Mouse (Mus musculus): ENCODE data around the gene Exo1. TPM values are rescaled to one million over a fixed set of nuclear protein-coding genes. Genes with fewer than 3 reads are reported as not detected.

Exo1 gene
- 61.2 and 87.0 TPM in 2 replicates for polyA plus RNA-seq (2016; fragmentation: Nextera tagmentation; extraction: Ambion mirVana)

DNA sequence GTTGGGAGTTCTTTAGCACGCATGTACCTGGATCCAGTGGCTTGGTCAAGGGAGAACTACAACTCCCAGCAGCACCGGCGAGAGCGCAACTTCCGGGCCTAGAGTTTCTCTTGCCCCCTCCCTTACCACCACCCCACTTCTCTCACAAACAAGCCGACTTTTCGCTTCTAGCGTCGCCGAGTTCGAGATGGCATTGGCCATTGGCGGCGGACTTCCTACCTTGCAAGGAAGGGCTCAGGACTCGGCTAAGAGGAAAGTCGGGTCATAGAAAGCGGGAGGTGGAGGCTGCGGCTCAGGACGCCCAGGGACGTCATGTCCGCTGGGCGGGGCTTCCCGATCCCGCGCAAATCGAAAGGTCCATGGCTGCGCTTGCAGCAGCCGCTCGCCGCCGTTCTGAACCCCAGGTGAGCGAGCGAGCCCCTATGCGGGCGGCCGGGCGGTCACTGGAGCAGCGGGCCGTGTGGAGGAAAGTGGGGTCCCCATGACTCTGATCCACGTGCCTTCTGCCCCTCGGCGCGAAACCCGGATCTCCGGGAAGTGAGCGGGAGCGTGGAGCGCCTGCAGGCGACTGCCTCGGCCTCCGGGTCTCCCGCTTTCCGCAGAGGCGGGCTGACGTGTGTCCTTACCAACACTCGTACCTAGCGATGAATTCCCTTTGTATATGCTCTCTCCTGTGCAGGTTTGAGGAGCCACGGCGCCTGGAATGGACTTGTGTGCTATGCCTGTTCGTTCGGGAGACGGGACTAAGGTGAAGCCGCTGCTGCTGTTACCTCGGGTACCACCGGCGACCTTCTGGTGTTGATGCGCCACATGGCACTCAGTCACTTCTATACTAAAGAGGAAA lies at the start of gene Exo1:
Gene Exo1 (plus strand): TSS at position 129 of the 844 bp plus-strand sequence.
- Histone ChIP-seq H3K27ac (peak within 1 kb of the TSS; percentile 98), H3K4me3 (peak within 1 kb of the TSS; percentile 96), H3K4me1 (peaks cover 11% of the 10 kb centered on the region), H3K27me3 (ENCODE audit: insufficient read depth, poor library complexity, severe bottlenecking) (no peaks in the 10 kb centered on the region), H3K36me3 (peaks cover 29% of the 10 kb centered on the region), H3K9me3 (no peaks in the 10 kb centered on the region)
- WGBS, result under 1% methylated on average over 66 of the region's 66 CpGs
- peak; percentile 93 for DNase-seq (ENCODE audit: low spot score)

DNA sequence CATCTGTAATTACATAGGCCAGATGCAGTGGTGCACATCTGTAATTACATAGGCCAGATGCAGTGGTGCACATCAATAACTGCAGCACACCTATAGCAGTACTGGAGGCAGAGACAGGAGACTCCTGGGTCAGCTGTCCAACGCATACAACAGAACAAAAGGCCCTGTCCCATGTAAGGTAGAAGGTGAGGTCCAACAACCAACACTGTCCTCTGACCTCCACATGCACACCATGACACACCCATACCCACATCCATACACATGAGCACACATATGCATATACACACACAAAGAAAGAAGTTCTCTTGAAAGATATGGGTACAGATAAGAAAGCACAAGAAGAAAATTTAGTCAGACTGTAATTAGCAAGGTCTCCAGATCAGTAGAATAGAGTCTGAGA lies 24.9 kb upstream of the Exo1 start:
- WGBS, result 80% methylated on average over 1 of the region's 1 CpGs
- no peak for DNase-seq (ENCODE audit: low spot score)
- H3K36me3 ChIP-seq, result no peaks in the 10 kb centered on the region
- H3K27ac ChIP-seq, result no peak overlapping the region
- H3K4me1 ChIP-seq, result no peaks in the 10 kb centered on the region
- H3K27me3 ChIP-seq (ENCODE audit: insufficient read depth, poor library complexity, severe bottlenecking), result no peaks in the 10 kb centered on the region
- no peak overlapping the region for H3K4me3 ChIP-seq
- no peaks in the 10 kb centered on the region for H3K9me3 ChIP-seq

GRCm38 (mm10) chr1:175867050-175867449 lies 13.3 kb upstream of the Exo1 start:
- H3K27ac ChIP-seq, result no peak overlapping the region
- no peaks in the 10 kb centered on the region for H3K27me3 ChIP-seq (ENCODE audit: insufficient read depth, poor library complexity, severe bottlenecking)
- 52% methylated on average over 1 of the region's 1 CpGs for WGBS
- no peaks in the 10 kb centered on the region for H3K9me3 ChIP-seq
- H3K4me1 ChIP-seq, result no peaks in the 10 kb centered on the region
- no peak for DNase-seq (ENCODE audit: low spot score)
- no peak overlapping the region for H3K4me3 ChIP-seq
- H3K36me3 ChIP-seq, result no peaks in the 10 kb centered on the region

DNA sequence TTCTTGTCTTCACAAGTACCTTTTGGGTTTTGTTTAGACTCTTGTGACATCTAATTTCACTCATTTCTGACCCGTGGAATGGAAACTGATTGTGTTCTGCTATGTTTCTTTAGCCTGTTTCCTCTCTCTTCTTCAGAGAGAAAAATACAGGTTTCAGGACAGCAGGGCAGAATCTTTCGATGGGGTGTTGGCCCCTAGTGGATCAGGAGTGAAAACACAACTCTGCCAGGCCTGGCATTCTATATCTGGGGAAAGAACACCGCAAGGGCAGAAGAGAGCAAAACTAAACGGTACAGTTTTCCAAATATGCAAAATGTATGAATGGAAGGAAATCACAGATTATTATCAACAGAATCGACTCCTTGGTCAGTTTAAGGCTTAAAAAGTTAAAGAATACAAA lies 12.8 kb upstream of the Exo1 start:
- Histone ChIP-seq H3K9me3 (no peaks in the 10 kb centered on the region), H3K27me3 (ENCODE audit: insufficient read depth, poor library complexity, severe bottlenecking) (no peaks in the 10 kb centered on the region), H3K36me3 (no peaks in the 10 kb centered on the region), H3K4me1 (no peaks in the 10 kb centered on the region), H3K27ac (no peak overlapping the region), H3K4me3 (no peak overlapping the region)
- WGBS, result 25% methylated on average over 5 of the region's 5 CpGs
- DNase-seq (ENCODE audit: low spot score), result no peak

DNA sequence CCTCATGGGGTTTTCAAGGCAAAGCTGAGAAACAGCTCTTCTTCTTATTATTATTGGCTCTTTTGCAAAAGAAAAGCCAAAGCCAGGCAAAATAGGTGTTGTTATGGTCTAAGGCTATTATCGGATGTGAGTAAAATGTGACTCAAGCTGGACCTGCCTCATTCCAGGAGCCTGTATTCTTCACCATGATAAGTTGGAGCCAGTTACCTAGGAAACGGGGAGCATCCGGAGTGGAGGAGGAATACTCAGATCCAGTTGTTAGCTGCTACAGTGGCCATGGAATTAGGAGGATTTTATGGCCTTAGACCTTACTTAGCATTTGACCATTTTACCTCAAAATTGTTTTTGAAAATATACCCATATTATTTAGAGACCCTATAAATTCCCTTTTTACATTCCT lies 9.7 kb upstream of the Exo1 start:
- Histone ChIP-seq H3K9me3 (no peaks in the 10 kb centered on the region), H3K4me1 (no peaks in the 10 kb centered on the region), H3K36me3 (no peaks in the 10 kb centered on the region), H3K4me3 (no peak overlapping the region), H3K27me3 (ENCODE audit: insufficient read depth, poor library complexity, severe bottlenecking) (no peaks in the 10 kb centered on the region), H3K27ac (no peak overlapping the region)
- no peak for DNase-seq (ENCODE audit: low spot score)
- WGBS, result 79% methylated on average over 3 of the region's 3 CpGs

DNA sequence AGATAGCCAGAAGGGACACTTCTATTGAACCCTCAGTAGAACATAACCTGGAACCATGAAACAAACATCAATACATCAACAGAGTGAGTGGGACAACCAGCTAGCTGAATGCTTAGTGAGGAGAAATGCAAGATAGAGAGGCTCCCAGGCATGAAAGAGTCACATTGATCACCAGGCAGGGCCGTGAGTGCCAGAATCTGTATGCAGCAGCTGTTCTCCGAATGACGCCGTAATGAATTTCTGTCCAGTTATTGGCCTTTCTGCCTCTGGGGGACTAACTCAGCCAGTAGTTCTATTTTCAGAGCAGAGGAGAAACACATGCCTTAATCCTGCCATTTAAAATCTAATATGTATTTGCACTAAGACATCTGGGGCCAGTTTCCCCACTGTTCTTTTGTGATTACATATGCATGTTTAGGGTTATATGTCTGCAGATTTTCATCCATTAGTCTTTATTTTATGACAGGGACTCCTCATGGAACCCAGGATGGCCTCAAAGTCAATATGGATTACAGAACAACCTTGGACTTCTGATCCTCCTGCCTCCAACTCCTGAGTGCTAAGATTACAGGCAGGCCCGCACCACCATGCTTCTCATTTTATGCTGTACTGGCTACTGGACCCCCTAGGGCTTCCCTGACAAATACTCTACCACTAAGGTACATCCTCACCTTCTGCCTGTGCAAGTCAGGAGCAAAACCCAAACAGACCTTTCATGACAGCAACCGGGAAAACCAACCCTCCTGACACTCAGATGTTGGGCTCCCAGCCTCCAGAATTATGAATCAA lies 8.2 kb upstream of the Exo1 start:
- Histone ChIP-seq H3K27me3 (ENCODE audit: insufficient read depth, poor library complexity, severe bottlenecking) (no peaks in the 10 kb centered on the region), H3K4me1 (no peaks in the 10 kb centered on the region), H3K9me3 (no peaks in the 10 kb centered on the region), H3K36me3 (no peaks in the 10 kb centered on the region), H3K4me3 (no peak overlapping the region), H3K27ac (no peak overlapping the region)
- WGBS, result 81% methylated on average over 6 of the region's 6 CpGs
- no peak for DNase-seq (ENCODE audit: low spot score)

DNA sequence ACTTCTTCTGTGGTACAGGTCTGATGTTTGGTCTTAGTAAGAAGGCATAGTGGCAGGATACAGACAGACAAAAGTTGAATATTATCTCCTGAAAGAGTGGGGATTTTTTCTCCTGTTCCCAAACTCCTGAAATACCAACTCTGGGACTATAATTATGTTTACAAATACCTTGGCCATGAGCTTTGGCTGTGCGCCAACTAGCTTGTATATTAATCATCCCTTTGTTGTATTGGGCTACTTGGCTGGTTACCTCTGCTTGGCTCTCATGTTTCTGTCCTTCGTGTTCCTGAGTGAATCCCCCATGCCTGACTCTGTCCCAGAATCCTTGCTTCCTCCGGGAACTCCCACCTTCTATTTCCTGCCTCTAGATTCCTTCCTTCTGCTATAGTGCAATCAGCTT lies 3.0 kb downstream of the Exo1 start:
- no peak overlapping the region for H3K27ac ChIP-seq
- H3K9me3 ChIP-seq, result no peaks in the 10 kb centered on the region
- H3K27me3 ChIP-seq (ENCODE audit: insufficient read depth, poor library complexity, severe bottlenecking), result no peaks in the 10 kb centered on the region
- no peak overlapping the region for H3K4me3 ChIP-seq
- WGBS, result 96% methylated on average over 3 of the region's 3 CpGs
- no peak for DNase-seq (ENCODE audit: low spot score)
- peaks cover 11% of the 10 kb centered on the region for H3K4me1 ChIP-seq
- peaks cover 50% of the 10 kb centered on the region for H3K36me3 ChIP-seq

DNA sequence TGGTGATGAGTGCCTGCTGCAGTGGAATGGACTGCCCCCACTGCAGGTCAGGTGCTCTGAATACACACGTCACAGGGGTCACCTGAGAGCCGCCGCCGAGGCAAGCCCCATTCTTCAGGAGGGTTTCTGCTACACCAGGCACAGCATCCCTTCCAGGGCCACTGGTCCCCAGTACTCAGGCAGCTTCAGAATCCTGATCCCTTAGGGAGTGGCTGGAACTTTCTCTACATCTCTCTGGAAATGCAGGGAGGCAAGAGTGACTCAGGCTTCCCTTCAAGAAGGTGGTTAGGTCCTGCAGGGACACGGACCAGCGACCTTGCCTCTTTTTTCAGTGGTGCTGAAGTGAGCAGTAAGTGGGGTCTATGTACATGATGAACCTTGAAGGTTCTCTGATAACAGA lies 12.9 kb downstream of the Exo1 start:
- H3K4me1 ChIP-seq, result no peaks in the 10 kb centered on the region
- H3K9me3 ChIP-seq, result no peaks in the 10 kb centered on the region
- no peak overlapping the region for H3K4me3 ChIP-seq
- H3K36me3 ChIP-seq, result peaks cover 67% of the 10 kb centered on the region
- DNase-seq (ENCODE audit: low spot score), result no peak
- 90% methylated on average over 6 of the region's 6 CpGs for WGBS
- H3K27me3 ChIP-seq (ENCODE audit: insufficient read depth, poor library complexity, severe bottlenecking), result no peaks in the 10 kb centered on the region
- H3K27ac ChIP-seq, result no peak overlapping the region

GRCm38 (mm10) chr1:175893726-175894125 lies 13.3 kb downstream of the Exo1 start:
- DNase-seq (ENCODE audit: low spot score), result no peak
- WGBS, result 92% methylated on average over 12 of the region's 12 CpGs
- Histone ChIP-seq H3K4me3 (no peak overlapping the region), H3K9me3 (no peaks in the 10 kb centered on the region), H3K27me3 (ENCODE audit: insufficient read depth, poor library complexity, severe bottlenecking) (no peaks in the 10 kb centered on the region), H3K27ac (no peak overlapping the region), H3K4me1 (no peaks in the 10 kb centered on the region), H3K36me3 (peaks cover 65% of the 10 kb centered on the region)

DNA sequence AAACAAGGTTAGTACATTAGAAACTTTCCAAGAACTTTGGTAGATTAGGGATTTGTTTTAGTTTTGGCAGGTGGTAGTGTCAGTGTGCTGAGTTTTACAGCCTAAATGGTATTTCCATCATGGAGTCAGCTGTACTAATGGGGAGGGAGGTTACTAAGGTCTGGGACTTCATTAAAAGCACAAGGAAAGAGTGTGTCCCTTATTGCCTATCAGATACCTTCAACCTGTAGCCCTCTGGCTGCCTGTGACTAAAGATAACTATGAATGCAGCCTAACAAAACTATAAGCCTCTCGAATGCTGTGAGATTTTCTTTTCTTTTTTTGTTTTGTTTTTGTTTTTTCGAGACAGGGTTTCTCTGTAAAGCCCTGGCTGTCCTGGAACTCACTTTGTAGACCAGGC lies 30.8 kb downstream of the Exo1 start:
- WGBS, result 90% methylated on average over 2 of the region's 2 CpGs
- DNase-seq (ENCODE audit: low spot score), result no peak

DNA sequence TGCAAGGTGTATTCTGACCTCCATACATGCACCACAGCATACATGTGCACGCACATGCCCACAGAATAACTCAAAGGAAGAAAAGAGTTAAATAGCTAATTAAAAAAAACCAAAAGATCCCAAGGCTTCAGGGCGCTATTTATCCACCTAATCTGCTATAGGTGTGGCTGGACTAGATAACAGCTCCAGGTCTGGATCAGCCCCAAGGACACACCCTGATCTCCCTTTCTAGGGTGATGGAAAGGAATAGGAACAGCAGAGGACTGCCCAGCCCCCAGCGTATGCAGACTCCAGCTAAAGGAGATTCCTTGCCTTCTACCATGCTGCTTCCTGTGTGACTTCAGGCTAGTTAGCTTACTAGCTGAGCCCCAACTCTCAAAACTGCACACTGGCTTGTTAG lies 31.7 kb downstream of the Exo1 start:
- H3K4me1 ChIP-seq, result no peaks in the 10 kb centered on the region
- H3K27ac ChIP-seq, result no peak overlapping the region
- H3K4me3 ChIP-seq, result no peak overlapping the region
- H3K9me3 ChIP-seq, result no peaks in the 10 kb centered on the region
- H3K27me3 ChIP-seq (ENCODE audit: insufficient read depth, poor library complexity, severe bottlenecking), result no peaks in the 10 kb centered on the region
- 92% methylated on average over 3 of the region's 3 CpGs for WGBS
- H3K36me3 ChIP-seq, result peaks cover 35% of the 10 kb centered on the region
- no peak for DNase-seq (ENCODE audit: low spot score)

More for the DNA sequence above, 30.8 kb downstream of the Exo1 start:
- Histone ChIP-seq H3K4me3 (no peak overlapping the region), H3K27ac (no peak overlapping the region), H3K36me3 (peaks cover 44% of the 10 kb centered on the region), H3K4me1 (no peaks in the 10 kb centered on the region), H3K9me3 (no peaks in the 10 kb centered on the region), H3K27me3 (ENCODE audit: insufficient read depth, poor library complexity, severe bottlenecking) (no peaks in the 10 kb centered on the region)

GRCm38 (mm10) chr1:175913728-175914303 lies 33.4 kb downstream of the Exo1 start:
- WGBS, result 81% methylated on average over 5 of the region's 5 CpGs

DNA sequence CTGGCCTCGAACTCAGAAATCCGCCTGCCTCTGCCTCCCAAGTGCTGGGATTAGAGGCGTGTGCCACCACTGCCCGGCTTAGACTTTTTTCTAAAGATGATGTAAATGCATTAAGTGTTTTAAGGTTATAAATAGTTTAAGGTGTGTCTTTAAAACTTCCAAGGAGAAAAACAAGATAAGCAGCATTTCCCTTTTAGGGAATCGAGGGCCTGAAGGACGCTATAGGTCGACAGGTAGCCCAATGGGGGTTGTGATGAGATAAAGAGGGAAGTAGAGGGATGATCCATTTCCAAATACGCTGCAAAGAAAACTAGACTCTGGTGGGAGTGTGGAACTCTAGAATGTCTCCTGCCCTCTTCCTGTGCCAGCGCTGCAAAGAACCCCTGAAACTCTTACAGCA lies 39.6 kb downstream of the Exo1 start, which contains the start of gene Gm38100:
Gene Gm38100 (plus strand): TSS at position 301 of the 400 bp plus-strand sequence.
- H3K4me3 ChIP-seq, result no peak within 1 kb of the TSS
- H3K36me3 ChIP-seq, result no peaks in the 10 kb centered on the region
- WGBS, result 81% methylated on average over 9 of the region's 9 CpGs
- no peaks in the 10 kb centered on the region for H3K9me3 ChIP-seq
- H3K27ac ChIP-seq, result no peak within 1 kb of the TSS
- no peaks in the 10 kb centered on the region for H3K27me3 ChIP-seq (ENCODE audit: insufficient read depth, poor library complexity, severe bottlenecking)
- H3K4me1 ChIP-seq, result no peaks in the 10 kb centered on the region
- DNase-seq (ENCODE audit: low spot score), result no peak

More at GRCm38 (mm10) chr1:175913728-175914303, 33.4 kb downstream of the Exo1 start:
- no peaks in the 10 kb centered on the region for H3K4me1 ChIP-seq
- peaks cover 18% of the 10 kb centered on the region for H3K36me3 ChIP-seq
- H3K27ac ChIP-seq, result no peak overlapping the region
- H3K9me3 ChIP-seq, result no peaks in the 10 kb centered on the region
- no peak for DNase-seq (ENCODE audit: low spot score)
- no peaks in the 10 kb centered on the region for H3K27me3 ChIP-seq (ENCODE audit: insufficient read depth, poor library complexity, severe bottlenecking)
- H3K4me3 ChIP-seq, result no peak overlapping the region

All from heart, embryonic 10.5 days (tissue).